Mouse (Mus musculus): ENCODE results near the gene Taar6.

Gene Taar6

GRCm38 (mm10) chr10:23937613-23938012, 47.8 kb downstream of the Taar6 start:
- no peak for DNase-seq (ENCODE audit: low read depth, low spot score)
